Mouse (Mus musculus) bone marrow macrophage, adult 2 months (primary cell): ENCODE data around the gene Katnal1.

Experiments used
- CTCF ChIP-seq: IDR thresholded peaks from 2 replicates; pipeline ENCODE4 v1.5.1; 2012; ENCODE audit warnings: low read depth, mild to moderate bottlenecking, low read length, moderate library complexity
- POLR2A ChIP-seq: IDR thresholded peaks from 2 replicates; pipeline ENCODE4 v1.6.1; 2012; ENCODE audit warnings: mild to moderate bottlenecking, low read depth, low read length, borderline replicate concordance

- TF ChIP-seq CTCF (no peak), POLR2A (no peak)
Measured at GRCm38 (mm10) chr5:148960211-148960610, 31.1 kb upstream of the Katnal1 start.
